In genomic region chr16:28880756-28881155, GRCm38 (mm10) we compare ENCODE assay signal across 8 mouse cellular contexts. TPM values are rescaled to one million over a fixed set of nuclear protein-coding genes. Genes with fewer than 3 reads are reported as not detected.
DNase-seq lines count a peak whose midpoint lies in the region; ATAC-seq and TF ChIP-seq lines count a peak whose summit lies in the region.

No protein-coding gene starts in this region.

- H3K4me3 ChIP-seq in heart, postnatal 0 days (ENCODE audit: low read depth, low read length): no peak overlapping the region
- H3K4me3 ChIP-seq in heart, embryonic 10.5 days: no peak overlapping the region
- H3K4me3 ChIP-seq in limb, embryonic 13.5 days: no peak overlapping the region
- H3K4me3 ChIP-seq in stomach, embryonic 14.5 days (ENCODE audit: low read depth, low read length): no peak overlapping the region

- H3K27ac ChIP-seq in heart, postnatal 0 days (ENCODE audit: low read depth): no peak overlapping the region
- H3K27ac ChIP-seq in heart, embryonic 10.5 days: no peak overlapping the region
- H3K27ac ChIP-seq in limb, embryonic 13.5 days: no peak overlapping the region
- H3K27ac ChIP-seq in stomach, embryonic 14.5 days (ENCODE audit: low read length): peak overlapping the region; percentile 33; the same call in 1 of the 2 replicates

- H3K27me3 ChIP-seq in heart, postnatal 0 days (ENCODE audit: control insufficient read depth, insufficient read depth, low read length): no peaks in the 10 kb centered on the region
- H3K27me3 ChIP-seq in heart, embryonic 10.5 days (ENCODE audit: insufficient read depth, poor library complexity, severe bottlenecking): no peaks in the 10 kb centered on the region
- no peaks in the 10 kb centered on the region for H3K27me3 ChIP-seq in limb, embryonic 13.5 days
- no peaks in the 10 kb centered on the region for H3K27me3 ChIP-seq in stomach, embryonic 14.5 days (ENCODE audit: control insufficient read depth, insufficient read depth, low read length)

- no peaks in the 10 kb centered on the region for H3K36me3 ChIP-seq in heart, postnatal 0 days (replicated peaks; ENCODE audit: control insufficient read depth, insufficient read depth, low read length)
- no peaks in the 10 kb centered on the region for H3K36me3 ChIP-seq in heart, embryonic 10.5 days
- no peaks in the 10 kb centered on the region for H3K36me3 ChIP-seq in limb, embryonic 13.5 days
- H3K36me3 ChIP-seq in stomach, embryonic 14.5 days (ENCODE audit: control insufficient read depth, insufficient read depth, low read length): no peaks in the 10 kb centered on the region

- WGBS in heart, postnatal 0 days: 30% methylated on average over 8 of the region's 8 CpGs
- WGBS in heart, embryonic 10.5 days: 45% methylated on average over 8 of the region's 8 CpGs
- 14% methylated on average over 8 of the region's 8 CpGs for WGBS in limb, embryonic 13.5 days
- WGBS in stomach, embryonic 14.5 days: 2% methylated on average over 8 of the region's 8 CpGs

- H3K4me1 ChIP-seq in heart, postnatal 0 days (ENCODE audit: control insufficient read depth, insufficient read depth): peaks cover 28% of the 10 kb centered on the region
- peaks cover 53% of the 10 kb centered on the region for H3K4me1 ChIP-seq in heart, embryonic 10.5 days
- H3K4me1 ChIP-seq in limb, embryonic 13.5 days: peaks cover 58% of the 10 kb centered on the region
- H3K4me1 ChIP-seq in stomach, embryonic 14.5 days (ENCODE audit: control insufficient read depth, insufficient read depth, low read length): peaks cover 39% of the 10 kb centered on the region

- DNase-seq in heart, postnatal 0 days (ENCODE audit: low spot score): no peak
- no peak for DNase-seq in heart, embryonic 10.5 days (ENCODE audit: low spot score)
- DNase-seq in forelimb bud, embryonic 11.5 days (ENCODE audit: low read depth, low spot score): peak; percentile 52
- no peak for DNase-seq in cerebellum, adult 9-11 months
- no peak for DNase-seq in layer of hippocampus, postnatal 14 days (ENCODE audit: low spot score in 2 of 2)
- DNase-seq in urinary bladder, postnatal 14 days (ENCODE audit: low spot score): no peak

- H3K9me3 ChIP-seq in heart, postnatal 0 days (replicated peaks; ENCODE audit: control insufficient read depth, low read length): no peaks in the 10 kb centered on the region
- no peaks in the 10 kb centered on the region for H3K9me3 ChIP-seq in heart, embryonic 10.5 days
- H3K9me3 ChIP-seq in limb, embryonic 13.5 days: no peaks in the 10 kb centered on the region
- H3K9me3 ChIP-seq in stomach, embryonic 14.5 days (ENCODE audit: control insufficient read depth, low read depth, low read length): no peaks in the 10 kb centered on the region

- TF ChIP-seq CTCF in heart, postnatal 0 days (IDR thresholded peaks at IDR 0.05; ENCODE audit: low read depth): no peak

- peak; percentile 39; the same call in 1 of the 2 replicates for ATAC-seq in heart, postnatal 0 days (ENCODE audit: insufficient read depth, low read depth)
- ATAC-seq in limb, embryonic 13.5 days (ENCODE audit: low FRiP score, low read depth): 0 out of 2 replicates have a peak, but pooled peaks have one; percentile 25
- peak; percentile 50; the same call in 1 of the 2 replicates for ATAC-seq in stomach, embryonic 14.5 days (ENCODE audit: insufficient number of reproducible peaks, insufficient read depth, low FRiP score, low read depth)

- H3K4me2 ChIP-seq in heart, postnatal 0 days (ENCODE audit: low read depth, low read length): no peak overlapping the region
- peak overlapping the region; percentile 17; the same call in 1 of the 2 replicates for H3K4me2 ChIP-seq in limb, embryonic 13.5 days (replicated peaks)
- H3K4me2 ChIP-seq in stomach, embryonic 14.5 days (replicated peaks; ENCODE audit: low read depth, low read length): peak overlapping the region; percentile 28

- TF ChIP-seq EP300 in heart, postnatal 0 days (IDR thresholded peaks at IDR 0.05; ENCODE audit: low read depth): no peak

- H3K9ac ChIP-seq in heart, postnatal 0 days (replicated peaks; ENCODE audit: low read depth, low read length): no peak overlapping the region
- H3K9ac ChIP-seq in limb, embryonic 13.5 days: no peak overlapping the region
- no peak overlapping the region for H3K9ac ChIP-seq in stomach, embryonic 14.5 days (replicated peaks; ENCODE audit: low read depth, low read length)

RNA-seq across cellular contexts. Expression of gene Mb21d2, which starts 48.7 kb away (rescaled TPM):
- 8.5 and 15.6 TPM in 2 replicates for total RNA-seq in heart, postnatal 0 days (2014; rRNA removed; ENCODE audit: low replicate concordance)
- polyA plus RNA-seq in heart, postnatal 0 days (2015; fragmentation: Nextera tagmentation; extraction: Ambion mirVana): 1.9 and 2.0 TPM in 2 replicates
- polyA plus RNA-seq in heart, embryonic 10.5 days (2016; fragmentation: Nextera tagmentation; extraction: Ambion mirVana): 5.8 and 7.2 TPM in 2 replicates
- 9.0 and 9.5 TPM in 2 replicates for polyA plus RNA-seq in limb, embryonic 13.5 days (2015; fragmentation: Nextera tagmentation; extraction: Ambion mirVana)
- 8.4 and 8.7 TPM in 2 replicates for polyA plus RNA-seq in stomach, embryonic 14.5 days (2014; fragmentation: Nextera tagmentation; extraction: Ambion mirVana)
- total RNA-seq in layer of hippocampus, postnatal 14 days (2021): 10 to 100 TPM; 33.5 to 37.5 TPM
